Comparison of ENCODE assay signal across 19 mouse cellular contexts in genomic region chr2:72199451-72199850, GRCm38 (mm10).
"Had no signal": no experiment of that assay in that cellular context is flagged by ENCODE, and none has a peak within 500 bp of the region (broad histone marks: within the 10 kb centered on the region; RNA-seq: fewer than 3 reads in every experiment).

No protein-coding gene starts in this region.

- H3K9me3 ChIP-seq: midbrain, embryonic 10.5 days; midbrain, embryonic 12.5 days; neural tube, embryonic 13.5 days; neural tube, embryonic 15.5 days had no signal

- DNase-seq: lung, adult 18-20 months; lung, embryonic 14.5 days; lung, postnatal 14 days; lung, postnatal 36 days; midbrain, embryonic 14.5 days; retina, postnatal 1 day; right cerebral cortex, adult 18-20 months; right cerebral cortex, postnatal 25 days; right cerebral cortex, postnatal 4 days; spleen, adult 18-20 months; thymus, adult 18-20 months; thymus, postnatal 25 days; thymus, postnatal 4 days had no signal

- H3K27me3 ChIP-seq: midbrain, embryonic 12.5 days; neural tube, embryonic 15.5 days had no signal

- H3K36me3 ChIP-seq: midbrain, embryonic 10.5 days; midbrain, embryonic 12.5 days had no signal

- ATAC-seq: midbrain, embryonic 16.5 days had no signal

- H3K4me2 ChIP-seq: lung, embryonic 14.5 days; midbrain, embryonic 12.5 days; neural tube, embryonic 13.5 days; neural tube, embryonic 15.5 days had no signal

- H3K9ac ChIP-seq: lung, embryonic 14.5 days; midbrain, embryonic 12.5 days; neural tube, embryonic 13.5 days; neural tube, embryonic 15.5 days had no signal

- H3K4me3 ChIP-seq: midbrain, embryonic 10.5 days; midbrain, embryonic 12.5 days; myocyte; neural tube, embryonic 13.5 days; neural tube, embryonic 15.5 days had no signal

- H3K27ac ChIP-seq: midbrain, embryonic 10.5 days; midbrain, embryonic 12.5 days; neural tube, embryonic 13.5 days; neural tube, embryonic 15.5 days had no signal
